Comparison of ENCODE assay signal across 23 mouse cellular contexts in genomic region chr16:43799541-43799940, GRCm38 (mm10). TPM values are rescaled to one million over a fixed set of nuclear protein-coding genes. Genes with fewer than 3 reads are reported as not detected.
A peak's percentile ranks its signal among the peaks of the same experiment; 100 is the strongest.
DNase-seq lines count a peak whose midpoint lies in the region; ATAC-seq and TF ChIP-seq lines count a peak whose summit lies in the region.
"Had no signal": no experiment of that assay in that cellular context is flagged by ENCODE, and none has a peak within 500 bp of the region (broad histone marks: within the 10 kb centered on the region; RNA-seq: fewer than 3 reads in every experiment).

No protein-coding gene starts in this region.

- H3K9ac ChIP-seq in kidney, embryonic 14.5 days (ENCODE audit: low read depth, low read length), result no peak overlapping the region
- H3K9ac ChIP-seq in midbrain, embryonic 12.5 days (replicated peaks), result no peak overlapping the region
- H3K9ac ChIP-seq: embryonic facial prominence, embryonic 15.5 days; hindbrain, embryonic 13.5 days; intestine, embryonic 15.5 days; limb, embryonic 13.5 days; liver, embryonic 15.5 days had no signal

- TF ChIP-seq POLR2A in brain, embryonic 14.5 days (IDR thresholded peaks at IDR 0.05; ENCODE audit: borderline replicate concordance, extremely low read depth, insufficient read depth, insufficient read length, poor library complexity, severe bottlenecking), result no peak

- no peak overlapping the region for H3K4me3 ChIP-seq in kidney, embryonic 14.5 days (ENCODE audit: low read length)
- H3K4me3 ChIP-seq in midbrain, embryonic 12.5 days, result no peak overlapping the region
- H3K4me3 ChIP-seq: embryonic facial prominence, embryonic 15.5 days; hindbrain, embryonic 13.5 days; intestine, embryonic 15.5 days; limb, embryonic 13.5 days; liver, embryonic 15.5 days had no signal

- no peak for ATAC-seq in kidney, embryonic 14.5 days (ENCODE audit: low FRiP score, low TSS enrichment)
- peak; percentile 59 for ATAC-seq in midbrain, embryonic 12.5 days (ENCODE audit: low FRiP score, low read depth)
- ATAC-seq: intestine, embryonic 15.5 days had no signal

- H3K4me2 ChIP-seq in kidney, embryonic 14.5 days (replicated peaks; ENCODE audit: low read depth, low read length), result no peak overlapping the region
- H3K4me2 ChIP-seq in midbrain, embryonic 12.5 days (replicated peaks), result no peak overlapping the region
- H3K4me2 ChIP-seq: embryonic facial prominence, embryonic 15.5 days; heart, embryonic 11.5 days; intestine, embryonic 15.5 days; liver, embryonic 15.5 days had no signal

- H3K27ac ChIP-seq in kidney, embryonic 14.5 days (ENCODE audit: low read depth, low read length), result peak overlapping the region; percentile 47; the same call in 1 of the 2 replicates
- peak overlapping the region; percentile 52; the same call in 1 of the 2 replicates for H3K27ac ChIP-seq in midbrain, embryonic 12.5 days (replicated peaks)
- H3K27ac ChIP-seq: embryonic facial prominence, embryonic 15.5 days; intestine, embryonic 15.5 days; limb, embryonic 13.5 days; liver, embryonic 15.5 days had no signal

- WGBS in kidney, embryonic 14.5 days, result 44% methylated on average over 4 of the region's 4 CpGs
- WGBS in midbrain, embryonic 12.5 days, result 25% methylated on average over 4 of the region's 4 CpGs

- 0 out of 2 replicates have a peak, but pooled peaks cover 2% of the 10 kb centered on the region for H3K27me3 ChIP-seq in kidney, embryonic 14.5 days (ENCODE audit: control insufficient read depth, insufficient read depth, low read length)
- peaks cover 10% of the 10 kb centered on the region; the same call in 1 of the 2 replicates for H3K27me3 ChIP-seq in midbrain, embryonic 12.5 days
- H3K27me3 ChIP-seq: embryonic facial prominence, embryonic 15.5 days; intestine, embryonic 15.5 days had no signal

- peak; percentile 24 for DNase-seq in embryo, embryonic 10.5 days (ENCODE audit: low spot score)
- DNase-seq in embryo, embryonic 10 days (ENCODE audit: low spot score), result no peak
- DNase-seq in kidney, postnatal 10 days, result no peak
- DNase-seq in brain, embryonic 14.5 days (ENCODE audit: low read depth), result peak; percentile 85
- DNase-seq in cerebellum, postnatal 10 days, result no peak
- no peak for DNase-seq in left cerebral cortex, adult 9 months (ENCODE audit: low spot score in 2 of 2)
- DNase-seq: adrenal gland, postnatal 25 days; cerebellum, adult 11-12 months; heart, postnatal 10 days; lung, postnatal 10 days; thymus, postnatal 36 days had no signal

- no peak for TF ChIP-seq CTCF in brain, embryonic 14.5 days (IDR thresholded peaks at IDR 0.05; ENCODE audit: borderline replicate concordance, extremely low read depth, insufficient read depth, insufficient read length)

- peaks cover 6% of the 10 kb centered on the region; the same call in 1 of the 2 replicates for H3K4me1 ChIP-seq in kidney, embryonic 14.5 days (ENCODE audit: control insufficient read depth, insufficient read depth, low read length)
- H3K4me1 ChIP-seq in midbrain, embryonic 12.5 days, result peaks cover 25% of the 10 kb centered on the region
- H3K4me1 ChIP-seq: liver, embryonic 15.5 days had no signal

- no peaks in the 10 kb centered on the region for H3K36me3 ChIP-seq in kidney, embryonic 14.5 days (ENCODE audit: control insufficient read depth, insufficient read depth, low read length)
- H3K36me3 ChIP-seq in midbrain, embryonic 12.5 days, result no peaks in the 10 kb centered on the region
- H3K36me3 ChIP-seq: embryonic facial prominence, embryonic 15.5 days; intestine, embryonic 15.5 days; limb, embryonic 13.5 days; liver, embryonic 15.5 days had no signal

- H3K9me3 ChIP-seq in kidney, embryonic 14.5 days (ENCODE audit: control insufficient read depth, low read length), result no peaks in the 10 kb centered on the region
- H3K9me3 ChIP-seq in midbrain, embryonic 12.5 days, result peaks cover 3% of the 10 kb centered on the region; the same call in 1 of the 2 replicates
- H3K9me3 ChIP-seq: embryonic facial prominence, embryonic 15.5 days; intestine, embryonic 15.5 days; limb, embryonic 13.5 days; liver, embryonic 15.5 days had no signal

RNA-seq across cellular contexts. Expression of gene Drd3, which starts 45.7 kb away (rescaled TPM):
- polyA plus RNA-seq in kidney, embryonic 14.5 days (2014; fragmentation: Nextera tagmentation; extraction: Ambion mirVana), result 0.19 TPM in 1 of 2 replicates, not detected in the other
- polyA plus RNA-seq in brain, embryonic 14.5 days (2012; rRNA removed), result 0.14 and 0.32 TPM in 2 replicates
- not detected in 2 replicates for polyA plus RNA-seq in midbrain, embryonic 12.5 days (2016; fragmentation: Nextera tagmentation; extraction: Ambion mirVana)
- polyA plus RNA-seq: embryonic facial prominence, embryonic 15.5 days; heart, embryonic 11.5 days; hindbrain, embryonic 13.5 days; intestine, embryonic 15.5 days; kidney, embryonic 16.5 days; limb, embryonic 13.5 days; liver, embryonic 15.5 days; neural tube, embryonic 14.5 days; spleen, adult 2 months; stomach, embryonic 14.5 days had no signal

Comparison
In these comparisons a context has a peak if more than half of its experiments do, and no peak if none do; other contexts are left out.
1. DNase-seq: peak in embryo, embryonic 10.5 days (single experiment) and brain, embryonic 14.5 days (single experiment); none in embryo, embryonic 10 days (single experiment), kidney, postnatal 10 days (single experiment), cerebellum, postnatal 10 days (0 of 2) and left cerebral cortex, adult 9 months (0 of 2).